ENCODE assay signal across 11 mouse cellular contexts in genomic region chr5:32104119-32104990, GRCm38 (mm10). TPM values are rescaled to one million over a fixed set of nuclear protein-coding genes. Genes with fewer than 3 reads are reported as not detected.
A peak's percentile ranks its signal among the peaks of the same experiment; 100 is the strongest.
DNase-seq lines count a peak whose midpoint lies in the region; TF ChIP-seq lines count a peak whose summit lies in the region.
"Had no signal": no experiment of that assay in that cellular context is flagged by ENCODE, and none has a peak within 500 bp of the region (broad histone marks: within the 10 kb centered on the region; RNA-seq: fewer than 3 reads in every experiment).

No protein-coding gene starts in this region.

- TF ChIP-seq POLR2A in kidney, adult 2 months (IDR thresholded peaks at IDR 0.05; ENCODE audit: low read depth, low read length), result no peak
- TF ChIP-seq POLR2A in thymus, adult 2 months (IDR thresholded peaks at IDR 0.05; ENCODE audit: control insufficient read depth, extremely low read depth, insufficient read depth, low read length, poor library complexity), result no peak

- no peaks in the 10 kb centered on the region for H3K27me3 ChIP-seq in kidney, adult 2 months (replicated peaks; ENCODE audit: control insufficient read depth, insufficient read depth, low read length)
- no peaks in the 10 kb centered on the region for H3K27me3 ChIP-seq in thymus, adult 2 months (ENCODE audit: control insufficient read depth, insufficient read depth, low read length)
- no peaks in the 10 kb centered on the region for H3K27me3 ChIP-seq in hindbrain, embryonic 10.5 days (ENCODE audit: insufficient read depth, poor library complexity, severe bottlenecking)

- peak; percentile 19 for DNase-seq in kidney, adult 2 months
- no peak for DNase-seq in kidney, postnatal 36 days
- DNase-seq in brain, adult 2 months (ENCODE audit: low read depth, low spot score), result peak; percentile 83
- DNase-seq in induced T-regulatory cell, adult 2 months (ENCODE audit: low read depth), result peak; percentile 93
- peak; percentile 63 for DNase-seq in thymus, adult 2 months
- no peak for DNase-seq in hindbrain, embryonic 10.5 days (ENCODE audit: low spot score)
- DNase-seq in left cerebral cortex, adult 8-10 months (ENCODE audit: low spot score in 2 of 2), result no peak
- no peak for DNase-seq in layer of hippocampus, postnatal 10 days (ENCODE audit: low spot score in 2 of 2)
- DNase-seq: embryo, embryonic 11 days; kidney, adult 11 months; lung, embryonic 14.5 days had no signal

- no peaks in the 10 kb centered on the region for H3K9me3 ChIP-seq in hindbrain, embryonic 10.5 days

- TF ChIP-seq CTCF in kidney, adult 2 months (conservative IDR thresholded peaks at IDR 0.05; ENCODE audit: insufficient read depth, insufficient read length, low read depth, low read length), result no peak
- TF ChIP-seq CTCF in thymus, adult 2 months (IDR thresholded peaks at IDR 0.05; ENCODE audit: borderline replicate concordance, control insufficient read depth, extremely low read depth, insufficient read depth, low read length, poor library complexity), result no peak

- no peaks in the 10 kb centered on the region for H3K36me3 ChIP-seq in kidney, adult 2 months (ENCODE audit: control insufficient read depth, insufficient read depth, low read length)
- H3K36me3 ChIP-seq in thymus, adult 2 months (ENCODE audit: control insufficient read depth, insufficient read depth, low read length), result no peaks in the 10 kb centered on the region
- no peaks in the 10 kb centered on the region for H3K36me3 ChIP-seq in hindbrain, embryonic 10.5 days

- no peak overlapping the region for H3K4me3 ChIP-seq in kidney, adult 2 months (ENCODE audit: insufficient read depth, low read depth, low read length)
- H3K4me3 ChIP-seq in thymus, adult 2 months (ENCODE audit: control insufficient read depth, insufficient read depth, low read length), result no peak overlapping the region
- no peak overlapping the region for H3K4me3 ChIP-seq in hindbrain, embryonic 10.5 days

- no peak overlapping the region for H3K27ac ChIP-seq in kidney, adult 2 months (ENCODE audit: insufficient read depth, low read depth, low read length)
- no peak overlapping the region for H3K27ac ChIP-seq in thymus, adult 2 months (ENCODE audit: control insufficient read depth, insufficient read depth, low read length)
- H3K27ac ChIP-seq in hindbrain, embryonic 10.5 days, result no peak overlapping the region

- H3K4me1 ChIP-seq in kidney, adult 2 months (ENCODE audit: control insufficient read depth, insufficient read depth, low read length), result no peaks in the 10 kb centered on the region
- peaks cover 18% of the 10 kb centered on the region for H3K4me1 ChIP-seq in thymus, adult 2 months (replicated peaks; ENCODE audit: control insufficient read depth, insufficient read depth, low read length)
- peaks cover 20% of the 10 kb centered on the region for H3K4me1 ChIP-seq in hindbrain, embryonic 10.5 days (replicated peaks)

- 84% methylated on average over 12 of the region's 12 CpGs for WGBS in kidney, adult 2 months
- WGBS in thymus, adult 2 months, result 12% methylated on average over 12 of the region's 12 CpGs
- WGBS in hindbrain, embryonic 10.5 days, result 86% methylated on average over 12 of the region's 12 CpGs

RNA-seq across cellular contexts. Expression of gene Fosl2, which starts 31.2 kb away (rescaled TPM):
- 7.5 and 9.0 TPM in 2 replicates for polyA plus RNA-seq in kidney, adult 2 months (2012; rRNA removed)
- polyA plus RNA-seq in thymus, adult 2 months (2012; rRNA removed), result 8.5 and 9.2 TPM in 2 replicates
- polyA plus RNA-seq in hindbrain, embryonic 10.5 days (2016; fragmentation: Nextera tagmentation; extraction: Ambion mirVana), result 0.42 and 0.55 TPM in 2 replicates
- 10 to 100 TPM; 25.9 to 30.3 (median 28.4) TPM for total RNA-seq in left cerebral cortex, adult 8-10 months (2022)
- 10 to 100 TPM; 51.7 to 54.5 TPM for total RNA-seq in layer of hippocampus, postnatal 10 days (2021)

Comparison
In these comparisons a context has a peak if more than half of its experiments do, and no peak if none do; other contexts are left out.
1. DNase-seq: peak in kidney, adult 2 months (single experiment), brain, adult 2 months (single experiment), induced T-regulatory cell, adult 2 months (single experiment) and thymus, adult 2 months (single experiment); none in kidney, postnatal 36 days (0 of 2), hindbrain, embryonic 10.5 days (single experiment), left cerebral cortex, adult 8-10 months (0 of 2) and layer of hippocampus, postnatal 10 days (0 of 2).